7 mouse cellular contexts compared by ENCODE assay signal in the genomic region with DNA sequence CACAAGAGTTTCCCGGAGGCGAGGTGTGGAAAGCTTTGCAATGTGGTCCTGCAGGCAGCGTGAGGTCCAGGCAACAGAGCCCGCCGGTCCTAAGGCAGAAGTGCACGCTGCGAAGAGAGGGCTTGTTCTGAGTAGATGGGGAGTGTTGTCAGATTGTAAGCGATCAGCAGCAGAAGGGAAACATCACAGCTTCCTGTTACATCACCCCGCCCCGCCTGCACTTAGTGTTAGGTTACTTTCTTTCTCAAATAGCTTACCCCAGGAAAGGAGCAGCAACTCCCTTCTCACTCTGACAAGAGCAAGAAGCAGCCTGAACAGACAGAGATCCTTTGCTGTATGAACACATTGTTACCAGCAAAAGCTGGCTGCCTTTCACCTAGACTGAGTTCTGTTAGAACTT. TPM values are rescaled to one million over a fixed set of nuclear protein-coding genes. Genes with fewer than 3 reads are reported as not detected.
DNase-seq lines count a peak whose midpoint lies in the region; ATAC-seq lines count a peak whose summit lies in the region.

A gene (minus strand): TSS at position 274 of the 400 bp plus-strand sequence.

- peak within 1 kb of the TSS; percentile 65; the same call in 1 of the 2 replicates for H3K9ac ChIP-seq in intestine, embryonic 16.5 days (ENCODE audit: low read depth, low read length)

- peak; percentile 72 to 85 for DNase-seq in adrenal gland, adult (ENCODE audit: inconsistent age in 2 of 2, low spot score in 1 of 2)
- peak; percentile 81 for DNase-seq in embryonic facial prominence, embryonic 10.5 days (ENCODE audit: low spot score)
- peak; percentile 51 for DNase-seq in gonadal fat pad, adult 2 months (ENCODE audit: low read depth)
- peak; percentile 46 to 48 for DNase-seq in left cerebral cortex, postnatal 25 days (ENCODE audit: low spot score in 2 of 2)
- peak; percentile 79 for DNase-seq in mesoderm, embryonic 11.5 days (ENCODE audit: low read depth, low spot score)
- peak; percentile 8 for DNase-seq in right cerebral cortex, postnatal 4 days

- WGBS in embryonic facial prominence, embryonic 10.5 days: under 1% methylated on average over 10 of the region's 10 CpGs
- under 1% methylated on average over 10 of the region's 10 CpGs for WGBS in intestine, embryonic 16.5 days

- H3K4me3 ChIP-seq in embryonic facial prominence, embryonic 10.5 days: peak within 1 kb of the TSS; percentile 53
- H3K4me3 ChIP-seq in intestine, embryonic 16.5 days (ENCODE audit: low read length): peak within 1 kb of the TSS; percentile 53

- H3K4me2 ChIP-seq in intestine, embryonic 16.5 days (ENCODE audit: low read depth, low read length): peak within 1 kb of the TSS; percentile 64

- H3K9me3 ChIP-seq in embryonic facial prominence, embryonic 10.5 days: no peaks in the 10 kb centered on the region
- no peaks in the 10 kb centered on the region for H3K9me3 ChIP-seq in intestine, embryonic 16.5 days (ENCODE audit: control insufficient read depth, low read length)

- H3K4me1 ChIP-seq in embryonic facial prominence, embryonic 10.5 days: peaks cover 22% of the 10 kb centered on the region
- no peaks in the 10 kb centered on the region for H3K4me1 ChIP-seq in intestine, embryonic 16.5 days (ENCODE audit: control insufficient read depth, insufficient read depth, low read length)

- ATAC-seq in intestine, embryonic 16.5 days: peak; percentile 91

- H3K27ac ChIP-seq in embryonic facial prominence, embryonic 10.5 days (replicated peaks): peak within 1 kb of the TSS; percentile 78
- H3K27ac ChIP-seq in intestine, embryonic 16.5 days (ENCODE audit: low read length): peak within 1 kb of the TSS; percentile 73

- no peaks in the 10 kb centered on the region for H3K36me3 ChIP-seq in embryonic facial prominence, embryonic 10.5 days (replicated peaks)
- no peaks in the 10 kb centered on the region for H3K36me3 ChIP-seq in intestine, embryonic 16.5 days (ENCODE audit: control insufficient read depth, insufficient read depth, low read length)

- intact Hi-C loops in left cerebral cortex, postnatal 25 days (cut with DNase I): loop anchor here (10.0 kb wide), 1 partner anchor 160 kb away; no protein-coding TSS in a partner anchor

- no peaks in the 10 kb centered on the region for H3K27me3 ChIP-seq in embryonic facial prominence, embryonic 10.5 days (replicated peaks; ENCODE audit: low read depth, poor library complexity, severe bottlenecking)
- no peaks in the 10 kb centered on the region for H3K27me3 ChIP-seq in intestine, embryonic 16.5 days (replicated peaks; ENCODE audit: control insufficient read depth, insufficient read depth, low read length)

RNA-seq across cellular contexts. Expression of the gene that starts here (rescaled TPM):
- polyA plus RNA-seq in embryonic facial prominence, embryonic 10.5 days (2016; fragmentation: Nextera tagmentation; extraction: Ambion mirVana): 14.8 and 18.5 TPM in 2 replicates
- 6.5 and 7.3 TPM in 2 replicates for polyA plus RNA-seq in gonadal fat pad, adult 2 months (2012; rRNA removed)
- polyA plus RNA-seq in intestine, embryonic 16.5 days (2015; fragmentation: Nextera tagmentation; extraction: Ambion mirVana): 22.7 and 22.9 TPM in 2 replicates
- 1 to 10 TPM; 6.5 to 8.2 TPM for total RNA-seq in left cerebral cortex, postnatal 25 days (2021)

Comparison
In these comparisons a context has a peak if more than half of its experiments do, and no peak if none do; other contexts are left out.
1. Peak in every context shown above with its lines: DNase-seq, ATAC-seq, H3K4me3 ChIP-seq and H3K27ac ChIP-seq.
2. DNase-seq: peak in every context shown above with its lines; median percentile 81 in embryonic facial prominence, embryonic 10.5 days; 79 in mesoderm, embryonic 11.5 days; 78 in adrenal gland, adult; 51 in gonadal fat pad, adult 2 months; 47 in left cerebral cortex, postnatal 25 days; 8 in right cerebral cortex, postnatal 4 days.